Mouse (Mus musculus) spleen, embryonic (tissue): ENCODE measurements around the gene Armc8.
"Not testable (repeated sequence)": the region's sequence is repeated elsewhere in the genome, so short reads cannot be mapped to it uniquely, and the experiment has no call there.

ENCODE experiments used
- CTCF ChIA-PET: fragments of 350-600 bp; sonication (Branson Sonifier 250); formaldehyde crosslinking; loops from one replicate; lab custom pipeline; 2022; lab: Charles Lee

Armc8 gene

DNA sequence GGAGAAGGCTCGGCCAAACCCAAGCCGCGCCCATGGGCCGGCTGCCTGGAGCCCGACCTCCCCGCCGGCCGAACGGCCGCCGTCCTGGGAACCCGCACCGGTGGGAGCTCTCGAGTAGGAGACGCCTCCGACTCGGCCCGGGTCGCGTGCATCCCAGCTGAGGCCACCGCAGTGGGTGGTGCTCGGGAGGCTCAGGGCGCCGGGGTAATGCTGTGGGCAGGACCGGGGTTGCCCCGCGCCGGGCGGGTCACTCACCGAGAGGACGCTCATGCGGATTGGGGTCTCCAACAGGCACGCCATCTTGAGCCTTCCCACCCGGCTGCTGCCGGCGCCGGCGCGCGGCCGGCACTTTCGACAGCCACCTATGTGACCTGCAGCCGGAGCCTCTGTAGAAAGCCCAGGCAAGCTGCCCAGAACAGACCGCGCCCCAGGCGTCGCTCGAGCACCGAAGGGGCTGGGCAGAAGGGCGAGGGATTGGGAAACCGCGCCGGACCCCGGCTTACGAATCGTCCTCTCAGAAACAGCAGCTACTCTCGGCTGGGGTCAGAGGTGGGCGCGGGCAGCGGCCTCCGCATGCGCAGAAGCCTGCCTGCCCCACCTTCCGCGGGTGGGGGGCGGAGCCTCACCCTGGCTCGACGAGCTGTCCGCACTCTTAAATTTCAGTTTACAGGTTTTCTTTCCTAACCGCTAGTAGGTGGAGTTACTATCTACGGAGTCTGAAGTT is at the start of gene Armc8:
Gene Armc8 (minus strand): TSS at position 553 of the 724 bp plus-strand sequence.
- CTCF ChIA-PET = no interaction called here

- CTCF ChIA-PET = no interaction called here
Measured at GRCm38 (mm10) chr9:99612202-99612601, 43.5 kb upstream of the Armc8 start, which contains the start of gene A4gnt. Gene A4gnt, plus strand, starts transcription at chr9:99612502.

DNA sequence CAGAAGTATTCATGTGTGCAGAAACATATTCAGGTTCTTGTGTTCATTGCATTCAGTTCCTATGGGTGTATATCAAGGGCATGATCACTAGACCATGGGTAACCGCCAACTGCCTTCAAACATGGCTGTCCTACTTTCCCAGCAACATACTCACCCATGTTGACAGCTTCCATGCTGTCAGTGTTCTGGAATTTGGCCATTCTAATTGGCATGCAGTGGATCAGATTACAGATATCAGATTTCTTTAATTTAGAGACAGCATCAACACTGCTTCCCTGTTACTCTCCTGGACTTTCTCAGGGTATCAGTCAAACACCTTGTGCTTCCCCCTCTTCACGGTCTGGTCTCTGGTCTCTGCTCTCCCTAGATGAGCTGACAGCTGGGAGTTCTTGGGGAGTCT is 34.9 kb upstream of the Armc8 start:
- CTCF ChIA-PET = no interaction called here

- CTCF ChIA-PET = not testable (repeated sequence)
Measured at GRCm38 (mm10) chr9:99599127-99599526, 30.4 kb upstream of the Armc8 start.

DNA sequence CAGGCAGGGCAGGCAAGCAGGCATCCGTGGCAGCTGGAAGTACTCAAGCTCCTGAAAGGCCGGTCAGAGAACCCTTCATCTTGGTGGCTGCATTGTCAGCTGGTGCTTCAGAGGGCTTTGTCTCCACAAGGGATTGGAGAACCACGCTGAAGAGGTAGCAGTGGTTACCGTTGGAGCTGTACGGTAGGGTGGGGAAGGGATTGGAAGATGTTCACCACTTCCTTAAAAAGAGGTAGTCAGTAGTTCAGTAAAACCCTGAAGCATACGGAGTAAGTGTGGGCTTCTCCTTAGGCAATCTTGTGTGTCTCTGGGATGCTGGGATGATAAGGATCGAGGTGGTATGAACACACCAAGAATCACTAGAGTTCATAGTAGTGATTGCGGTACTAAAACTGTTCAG is 22.4 kb upstream of the Armc8 start:
- CTCF ChIA-PET = no interaction called here

GRCm38 (mm10) chr9:99587505-99588202 is 19.0 kb upstream of the Armc8 start:
- CTCF ChIA-PET = interaction anchor here (1.0 kb wide), 1 partner anchor 13 kb away, joined by 3 read pairs; no protein-coding TSS in a partner anchor

DNA sequence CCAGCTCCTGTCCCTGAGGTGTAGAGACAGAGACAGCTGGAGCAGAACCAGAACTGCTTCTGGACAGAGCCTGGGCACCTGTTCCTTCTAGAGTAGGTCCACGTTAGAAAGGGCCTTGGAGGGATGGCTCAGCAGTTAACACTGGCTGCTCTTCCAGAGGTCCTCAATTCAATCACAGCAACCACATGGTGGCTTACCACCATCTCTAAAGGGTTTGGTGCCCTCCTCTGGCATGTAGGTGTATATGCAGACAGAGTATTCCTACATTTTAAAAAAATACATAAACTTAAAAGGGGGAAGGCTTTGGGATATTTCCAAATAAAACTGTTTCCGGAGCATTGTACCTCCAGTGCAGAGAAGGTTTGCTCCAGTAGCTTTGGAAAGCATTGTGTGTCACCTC is 12.0 kb upstream of the Armc8 start:
- CTCF ChIA-PET = interaction anchor here (0.7 kb wide), 1 partner anchor 24 kb away, joined by 3 read pairs; no protein-coding TSS in a partner anchor

DNA sequence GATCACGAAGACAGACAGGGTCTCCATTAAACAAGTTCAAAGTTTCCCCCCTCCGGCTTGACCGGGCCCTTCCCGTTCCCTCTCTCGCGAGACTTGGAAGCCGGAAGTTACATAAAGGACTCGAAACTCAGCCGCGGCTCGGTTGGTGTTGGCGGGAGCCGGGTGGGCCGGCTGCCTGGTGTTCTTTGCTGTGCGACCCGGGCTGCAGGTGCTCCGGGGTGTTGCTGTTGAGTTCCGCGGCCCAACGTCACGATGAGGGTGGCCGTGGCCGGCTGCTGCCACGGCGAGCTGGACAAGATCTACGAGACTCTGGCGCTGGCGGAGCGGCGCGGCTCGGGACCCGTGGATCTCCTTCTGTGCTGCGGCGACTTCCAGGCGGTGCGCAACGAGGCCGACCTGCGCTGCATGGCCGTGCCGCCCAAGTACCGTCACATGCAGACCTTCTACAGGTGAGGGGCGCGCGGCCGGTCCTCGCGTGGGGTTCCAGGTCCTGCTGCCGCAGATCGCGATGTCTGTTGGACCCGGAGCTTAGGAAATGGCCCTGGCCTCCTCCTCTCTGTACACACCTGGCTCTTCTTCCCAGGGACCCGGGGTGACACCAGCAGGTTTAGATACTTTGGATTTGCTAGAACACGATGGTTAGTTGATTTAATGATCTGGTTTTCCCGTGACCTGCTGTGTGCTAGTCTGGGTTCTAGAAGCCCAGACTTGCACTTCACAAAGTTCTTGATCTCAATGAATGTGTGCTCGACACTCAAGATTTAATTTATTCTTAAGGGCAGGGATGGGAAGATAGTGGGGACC is 7.2 kb upstream of the Armc8 start, which contains the start of gene Dbr1:
Gene Dbr1 (plus strand): TSS at position 123 of the 804 bp plus-strand sequence.
- CTCF ChIA-PET = no interaction called here

- CTCF ChIA-PET = no interaction called here
Measured at GRCm38 (mm10) chr9:99569071-99569397, 335 bp upstream of the Armc8 start.

- CTCF ChIA-PET = no interaction called here
Measured at GRCm38 (mm10) chr9:99568023-99568346, 714 bp downstream of the Armc8 start.

- CTCF ChIA-PET = no interaction called here
Measured at GRCm38 (mm10) chr9:99563714-99564113, 5.0 kb downstream of the Armc8 start.

- CTCF ChIA-PET = interaction anchor here (0.7 kb wide), 1 partner anchor 12 kb away, joined by 3 read pairs; no protein-coding TSS in a partner anchor
Measured at GRCm38 (mm10) chr9:99560389-99560788, 8.3 kb downstream of the Armc8 start.

- CTCF ChIA-PET = no interaction called here
Measured at GRCm38 (mm10) chr9:99559557-99559904, 9.2 kb downstream of the Armc8 start.

DNA sequence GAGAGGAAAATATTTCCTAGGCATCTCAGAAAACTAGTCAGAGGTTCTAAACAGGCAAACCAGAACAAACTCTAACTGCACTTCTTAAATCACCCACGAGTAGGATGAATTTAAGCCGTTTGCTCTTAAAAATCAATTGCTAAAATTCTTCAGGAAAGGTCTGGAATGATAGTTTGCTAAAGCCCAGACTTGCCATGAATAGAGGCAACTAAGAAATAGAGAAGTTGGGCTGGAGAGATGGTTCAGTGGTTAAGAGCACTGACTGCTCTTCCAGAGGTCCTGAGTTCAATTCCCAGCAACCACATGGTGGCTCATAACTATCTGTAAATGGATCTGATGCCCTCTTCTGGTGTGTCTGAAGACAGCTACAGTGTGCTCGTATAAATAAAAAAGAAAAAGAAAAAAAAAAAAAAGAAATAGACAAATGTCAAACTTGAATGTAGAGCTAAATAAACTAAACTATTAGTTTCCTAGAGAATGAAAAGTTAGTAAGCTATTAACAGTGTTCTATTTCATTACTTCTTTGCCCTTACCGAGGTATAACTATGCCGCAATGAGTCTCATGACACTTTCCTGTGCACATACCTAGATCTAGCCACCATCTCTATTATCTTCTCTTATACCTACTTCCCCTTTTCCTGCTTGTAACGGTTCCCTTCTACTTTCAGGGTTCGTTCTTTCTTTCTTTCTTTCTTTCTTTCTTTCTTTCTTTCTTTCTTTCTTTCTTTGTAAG is 9.7 kb downstream of the Armc8 start:
- CTCF ChIA-PET = no interaction called here

DNA sequence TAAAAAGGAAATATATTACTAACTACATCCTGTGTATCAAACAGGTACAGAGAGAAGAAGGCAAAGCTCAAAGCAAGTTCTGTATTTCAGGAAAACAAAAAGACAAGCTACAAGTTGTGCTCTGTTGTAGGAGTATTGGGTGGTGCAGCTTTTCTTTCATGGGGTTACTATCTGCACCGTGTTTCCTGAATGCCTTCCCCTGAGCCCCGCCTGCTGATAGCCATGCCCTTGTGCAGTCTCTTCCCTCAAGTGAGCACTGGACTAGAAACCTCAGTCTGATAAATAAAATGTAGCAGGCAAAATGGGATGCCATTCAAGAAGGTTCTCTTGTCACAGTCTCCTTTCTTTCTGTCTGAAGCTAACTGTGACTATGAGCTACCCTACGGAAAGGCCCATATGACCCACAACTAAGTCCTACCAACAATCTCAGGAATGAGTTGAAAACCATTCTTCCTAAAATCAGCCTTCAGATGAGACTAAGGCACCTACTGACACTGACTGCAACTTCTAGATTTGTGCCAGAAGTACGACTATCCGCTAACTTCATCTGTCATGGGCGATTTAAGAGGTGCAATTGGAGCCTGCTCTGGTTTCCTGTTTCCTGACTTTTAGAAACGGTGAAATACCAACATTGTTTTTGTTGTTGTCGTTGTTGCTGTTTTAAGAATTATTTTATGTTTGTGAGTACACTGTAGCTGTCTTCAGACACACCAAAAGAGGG is 11.0 kb downstream of the Armc8 start:
- CTCF ChIA-PET = interaction anchor here (1.6 kb wide), 1 partner anchor 23 kb away, joined by 3 read pairs; no protein-coding TSS in a partner anchor

DNA sequence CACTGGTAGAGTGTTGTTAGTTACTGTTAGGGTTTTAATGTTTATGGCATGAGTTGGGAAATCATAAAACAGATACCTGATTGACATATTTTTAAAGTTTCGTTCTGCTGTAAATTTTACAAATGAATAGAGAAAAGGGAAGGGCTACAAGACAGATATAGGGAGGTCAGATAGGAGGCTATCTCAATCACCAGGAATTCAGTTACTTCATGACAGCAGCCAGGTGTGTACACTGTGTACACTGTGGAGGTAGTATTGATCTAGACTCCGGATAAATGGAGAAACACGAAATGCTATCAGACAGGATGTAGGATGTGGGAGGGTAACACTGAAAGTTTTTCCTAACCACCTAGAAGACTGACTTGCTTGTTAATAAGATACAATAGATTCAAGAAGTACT is 13.4 kb downstream of the Armc8 start:
- CTCF ChIA-PET = no interaction called here

DNA sequence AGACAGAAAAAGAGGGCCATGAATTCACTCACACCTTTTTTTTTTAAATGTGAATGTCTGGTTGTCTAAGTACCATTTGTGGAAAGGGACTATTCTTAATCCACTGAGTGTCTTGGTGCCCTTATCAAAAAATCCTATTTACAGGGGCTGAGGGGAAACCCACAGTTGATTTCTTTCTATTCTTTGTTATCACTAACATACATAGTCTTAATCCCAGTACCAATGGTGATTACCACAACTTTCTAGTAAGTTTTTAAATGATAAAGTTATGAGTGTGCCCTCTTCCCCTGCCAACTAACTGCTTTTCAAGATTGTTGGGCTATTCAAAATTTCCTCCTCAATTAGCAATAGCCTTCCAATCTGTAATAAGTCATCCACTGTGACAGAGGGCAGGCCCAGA is 14.6 kb downstream of the Armc8 start:
- CTCF ChIA-PET = no interaction called here

- CTCF ChIA-PET = no interaction called here
Measured at GRCm38 (mm10) chr9:99553049-99553448, 15.7 kb downstream of the Armc8 start.

DNA sequence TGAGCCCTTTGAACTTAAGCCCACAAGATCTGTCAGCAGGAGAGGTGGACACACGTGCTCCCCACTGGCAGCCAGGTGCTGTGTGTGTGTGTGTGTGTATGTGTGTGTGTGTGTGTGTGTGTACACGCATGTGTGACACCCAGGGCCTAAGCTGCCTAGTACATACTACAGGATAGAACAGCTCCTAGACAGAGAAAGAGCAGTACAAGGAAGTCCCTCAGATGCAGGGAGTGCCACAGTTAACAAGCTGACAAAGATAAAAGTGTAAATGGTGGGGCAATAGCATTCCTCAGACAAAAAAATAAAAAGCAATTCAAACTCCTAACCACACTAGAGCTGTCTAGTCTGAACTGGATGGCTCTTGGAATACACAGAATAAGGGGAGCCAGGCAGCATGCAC is 16.6 kb downstream of the Armc8 start:
- CTCF ChIA-PET = no interaction called here

DNA sequence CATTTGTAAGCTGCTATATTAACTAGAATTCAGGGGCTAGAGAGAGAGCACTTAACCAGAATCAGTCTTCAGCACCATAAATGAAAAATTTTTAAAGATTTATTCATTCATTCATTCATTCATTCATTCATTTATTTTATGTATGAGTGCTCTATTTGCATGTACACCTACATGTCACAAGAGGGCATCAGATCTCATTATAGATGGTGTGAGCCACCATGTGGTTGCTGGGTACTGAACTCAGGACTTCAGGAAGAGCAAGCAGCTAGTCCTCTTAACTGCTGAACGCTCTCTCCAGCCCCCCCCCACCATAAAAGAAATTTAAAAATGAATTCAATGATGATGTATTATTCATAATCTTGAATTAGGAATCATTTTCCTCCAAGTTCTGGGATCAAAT is 22.4 kb downstream of the Armc8 start:
- CTCF ChIA-PET = no interaction called here

- CTCF ChIA-PET = no interaction called here
Measured at GRCm38 (mm10) chr9:99531865-99532264, 36.8 kb downstream of the Armc8 start.
